Mouse (Mus musculus): ENCODE measurements around the gene Hydin.

- TF ChIP-seq CTCF (IDR thresholded peaks at IDR 0.05; ENCODE audit: insufficient read depth, low read length) (no peak), POLR2A (IDR thresholded peaks at IDR 0.05; ENCODE audit: borderline replicate concordance, extremely low read depth, low read depth, low read length) (no peak)
These were observed 390.9 kb downstream of the Hydin start for GRCm38 (mm10) chr8:110657661-110658060.
